Mouse (Mus musculus): ENCODE measurements around the gene Olfr373. TPM values are rescaled to one million over a fixed set of nuclear protein-coding genes. Genes with fewer than 3 reads are reported as not detected.
"Not testable (repeated sequence)": the region's sequence is repeated elsewhere in the genome, so short reads cannot be mapped to it uniquely, and the experiment has no call there.

Gene Olfr373
- polyA plus RNA-seq (2016; fragmentation: Nextera tagmentation; extraction: Ambion mirVana): not detected in 2 replicates

- H3K4me2 ChIP-seq; H3K27me3 ChIP-seq; ATAC-seq (ENCODE audit: low FRiP score); H3K4me1 ChIP-seq; H3K9ac ChIP-seq; H3K36me3 ChIP-seq (replicated peaks); H3K4me3 ChIP-seq (replicated peaks); H3K9me3 ChIP-seq; H3K27ac ChIP-seq: not testable (repeated sequence)
These were observed at the start of gene Olfr373 for GRCm38 (mm10) chr8:72082877-72083276. TSS of gene Olfr373 (plus strand) at chr8:72083177.

DNA sequence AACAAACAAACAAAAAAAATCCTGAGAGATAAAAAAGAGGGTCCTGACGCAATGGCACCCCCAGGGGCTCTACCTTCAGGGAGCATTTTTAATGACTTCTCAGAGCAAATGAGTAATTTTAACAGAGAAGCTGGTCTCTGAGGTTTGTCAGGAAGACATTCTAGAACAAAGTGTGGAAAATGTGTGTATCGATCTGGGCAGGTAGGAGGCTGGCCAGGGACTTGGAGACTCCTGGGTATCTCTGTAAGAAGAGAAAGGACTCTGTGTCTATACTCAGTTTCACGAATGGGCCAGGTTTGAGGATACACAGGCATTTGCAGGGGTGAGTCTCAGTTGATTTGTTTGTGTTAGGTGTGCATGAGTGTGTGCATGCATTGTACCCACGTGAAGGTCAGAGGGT is 42.1 kb upstream of the Olfr373 start, which contains the start of gene Olfr372:
Gene Olfr372 (plus strand): TSS at position 301 of the 400 bp plus-strand sequence.
- H3K27ac ChIP-seq; H3K4me2 ChIP-seq; H3K9ac ChIP-seq; H3K27me3 ChIP-seq; H3K4me1 ChIP-seq; H3K36me3 ChIP-seq (replicated peaks); H3K9me3 ChIP-seq; ATAC-seq (ENCODE audit: low FRiP score); H3K4me3 ChIP-seq (replicated peaks): not testable (repeated sequence)
- 83% methylated on average over 4 of the region's 4 CpGs for WGBS

DNA sequence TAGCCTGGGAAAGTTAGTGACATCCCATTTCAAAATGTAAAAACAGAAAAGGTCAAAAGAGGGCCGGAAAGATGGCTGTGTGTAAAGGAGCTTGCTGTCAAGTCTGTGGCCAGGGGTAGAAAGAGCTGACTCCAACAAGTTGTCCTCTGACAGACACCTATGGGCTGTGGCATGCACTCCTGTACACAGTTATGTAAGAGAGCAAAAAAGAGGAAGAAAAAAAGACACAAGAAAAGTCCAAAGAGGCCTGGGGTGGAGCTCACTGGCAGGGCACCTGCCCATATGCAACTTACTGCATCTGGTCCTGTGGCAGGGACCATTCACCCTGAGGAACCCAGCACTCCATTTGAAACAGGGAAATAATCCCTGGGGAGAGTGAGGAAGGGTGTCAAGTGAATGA is 40.5 kb upstream of the Olfr373 start:
- Histone ChIP-seq H3K4me1 (no peaks in the 10 kb centered on the region), H3K9ac (no peak overlapping the region), H3K36me3 (replicated peaks) (no peaks in the 10 kb centered on the region), H3K9me3 (no peaks in the 10 kb centered on the region), H3K4me3 (replicated peaks) (no peak overlapping the region), H3K27ac (no peak overlapping the region), H3K27me3 (no peaks in the 10 kb centered on the region), H3K4me2 (no peak overlapping the region)
- no peak for ATAC-seq (ENCODE audit: low FRiP score)
- 77% methylated on average over 1 of the region's 1 CpGs for WGBS

GRCm38 (mm10) chr8:72054633-72055032 is 28.3 kb upstream of the Olfr373 start:
- H3K36me3 ChIP-seq (replicated peaks); ATAC-seq (ENCODE audit: low FRiP score); H3K9me3 ChIP-seq; H3K27me3 ChIP-seq; H3K4me3 ChIP-seq (replicated peaks); H3K4me1 ChIP-seq; H3K4me2 ChIP-seq; H3K27ac ChIP-seq; H3K9ac ChIP-seq: not testable (repeated sequence)

DNA sequence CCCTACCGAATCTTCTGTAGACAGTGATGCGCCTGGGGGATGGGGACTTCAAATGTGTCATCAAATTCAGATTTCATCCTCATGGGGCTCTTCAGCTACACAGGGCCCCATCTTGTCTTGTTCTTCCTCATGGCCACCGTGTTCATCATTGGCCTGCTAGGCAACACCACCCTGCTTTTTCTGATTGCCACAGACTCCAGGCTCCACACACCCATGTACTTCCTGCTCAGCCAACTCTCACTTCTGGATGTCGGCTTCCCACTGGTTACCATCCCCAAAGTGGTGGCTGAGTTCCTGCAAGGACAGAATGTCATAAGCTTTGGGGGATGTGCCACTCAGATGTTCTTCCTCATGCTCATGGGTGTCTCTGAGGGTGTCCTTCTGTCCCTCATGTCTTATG is 25.3 kb upstream of the Olfr373 start:
- not testable (repeated sequence) for H3K9me3 ChIP-seq; H3K9ac ChIP-seq; H3K4me3 ChIP-seq (replicated peaks); H3K4me2 ChIP-seq; ATAC-seq (ENCODE audit: low FRiP score); H3K27me3 ChIP-seq; H3K27ac ChIP-seq; H3K36me3 ChIP-seq (replicated peaks); H3K4me1 ChIP-seq
- WGBS: 87% methylated on average over 3 of the region's 4 CpGs

DNA sequence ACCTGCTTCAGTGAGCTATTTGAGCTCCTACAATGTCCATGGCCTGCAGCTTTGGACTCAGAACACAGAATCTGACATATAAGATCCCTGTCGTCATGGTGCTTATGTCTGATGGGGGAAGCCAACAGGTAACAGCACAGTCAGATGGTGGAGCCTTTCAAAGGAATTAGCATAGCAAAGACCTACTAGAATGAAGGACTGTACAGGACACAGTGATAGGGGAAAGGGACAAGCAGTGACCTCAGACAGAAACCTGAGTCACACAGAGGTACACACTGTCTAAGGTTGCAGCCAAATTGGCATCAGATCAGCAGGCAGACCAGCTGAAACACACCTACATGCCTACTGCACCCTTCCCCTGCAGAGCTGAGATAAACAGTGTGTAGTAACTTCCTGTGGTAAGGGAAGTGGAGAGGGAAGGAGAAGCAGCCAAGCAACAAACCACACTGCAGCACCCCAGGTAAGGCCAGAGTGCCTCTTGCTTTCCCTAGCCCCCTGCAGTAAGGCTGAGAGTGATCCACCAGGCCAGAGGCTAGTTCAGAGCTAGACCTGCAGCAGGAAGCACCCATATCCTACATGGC is 16.1 kb upstream of the Olfr373 start:
- not testable (repeated sequence) for H3K27me3 ChIP-seq; H3K36me3 ChIP-seq (replicated peaks); H3K9me3 ChIP-seq; H3K4me2 ChIP-seq; H3K9ac ChIP-seq; H3K27ac ChIP-seq; H3K4me1 ChIP-seq; H3K4me3 ChIP-seq (replicated peaks); ATAC-seq (ENCODE audit: low FRiP score)
- 90% methylated on average over 1 of the region's 1 CpGs for WGBS

DNA sequence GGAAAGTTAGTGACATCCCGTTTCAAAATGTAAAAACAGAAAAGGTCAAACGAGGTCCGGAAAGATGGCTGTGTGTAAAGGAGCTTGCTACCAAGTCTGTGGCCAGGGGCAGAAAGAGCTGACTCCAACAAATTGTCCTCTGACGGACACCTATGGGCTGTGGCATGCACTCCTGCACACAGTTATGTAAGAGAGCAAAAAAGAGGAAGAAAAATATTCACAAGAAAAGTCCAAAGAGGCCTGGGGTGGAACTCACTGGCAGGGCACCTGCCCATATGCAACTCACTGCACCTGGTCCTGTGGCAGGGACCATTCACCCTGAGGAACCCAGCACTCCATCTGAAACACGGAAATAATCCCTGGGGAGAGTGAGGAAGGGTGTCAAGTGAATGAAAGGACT is 1.8 kb downstream of the Olfr373 start:
- 70% methylated on average over 5 of the region's 5 CpGs for WGBS

DNA sequence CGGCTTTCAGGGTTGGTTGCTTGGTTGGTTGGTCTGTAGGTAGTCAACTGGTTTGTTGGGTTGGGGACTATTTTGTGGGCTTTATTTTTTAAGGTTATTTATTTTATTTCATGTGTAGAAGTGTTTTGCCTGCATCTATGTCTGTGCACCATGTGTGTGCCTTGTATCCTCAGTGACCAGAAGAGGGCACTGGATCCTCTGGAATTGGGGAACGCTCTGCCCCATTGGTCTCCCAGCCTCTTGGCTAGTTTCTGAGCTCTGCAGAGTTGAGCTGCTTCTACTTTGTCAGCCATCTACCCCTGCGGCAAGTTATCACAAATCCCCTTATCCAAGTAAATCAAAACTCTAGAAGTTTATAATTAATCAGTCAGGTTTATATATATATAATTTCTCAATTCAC is 4.6 kb downstream of the Olfr373 start:
- H3K27ac ChIP-seq; H3K27me3 ChIP-seq; H3K9ac ChIP-seq; H3K9me3 ChIP-seq; H3K4me1 ChIP-seq; H3K36me3 ChIP-seq (replicated peaks); H3K4me2 ChIP-seq; ATAC-seq (ENCODE audit: low FRiP score); H3K4me3 ChIP-seq (replicated peaks): not testable (repeated sequence)
- WGBS: 81% methylated on average over 3 of the region's 3 CpGs

More for the DNA sequence above, 1.8 kb downstream of the Olfr373 start:
- Histone ChIP-seq H3K4me3 (replicated peaks) (no peak overlapping the region), H3K36me3 (replicated peaks) (no peaks in the 10 kb centered on the region), H3K27ac (no peak overlapping the region), H3K4me1 (no peaks in the 10 kb centered on the region), H3K9me3 (no peaks in the 10 kb centered on the region), H3K4me2 (no peak overlapping the region), H3K9ac (no peak overlapping the region), H3K27me3 (no peaks in the 10 kb centered on the region)
- no peak for ATAC-seq (ENCODE audit: low FRiP score)

- H3K4me2 ChIP-seq; H3K27ac ChIP-seq; ATAC-seq (ENCODE audit: low FRiP score); H3K9me3 ChIP-seq; H3K36me3 ChIP-seq (replicated peaks); H3K4me1 ChIP-seq; H3K27me3 ChIP-seq; H3K4me3 ChIP-seq (replicated peaks); H3K9ac ChIP-seq: not testable (repeated sequence)
These were observed 13.7 kb downstream of the Olfr373 start for GRCm38 (mm10) chr8:72096721-72097120.

- WGBS: 63% methylated on average over 6 of the region's 7 CpGs
- H3K36me3 ChIP-seq (replicated peaks); H3K27me3 ChIP-seq; H3K9me3 ChIP-seq; ATAC-seq (ENCODE audit: low FRiP score); H3K4me2 ChIP-seq; H3K9ac ChIP-seq; H3K27ac ChIP-seq; H3K4me1 ChIP-seq; H3K4me3 ChIP-seq (replicated peaks): not testable (repeated sequence)
These were observed 16.6 kb downstream of the Olfr373 start for GRCm38 (mm10) chr8:72099377-72100103.

- no peaks in the 10 kb centered on the region for H3K4me1 ChIP-seq
- no peaks in the 10 kb centered on the region for H3K36me3 ChIP-seq (replicated peaks)
- H3K27ac ChIP-seq: no peak overlapping the region
- H3K4me2 ChIP-seq: no peak overlapping the region
- no peaks in the 10 kb centered on the region for H3K9me3 ChIP-seq
- no peak overlapping the region for H3K4me3 ChIP-seq (replicated peaks)
- no peaks in the 10 kb centered on the region for H3K27me3 ChIP-seq
- ATAC-seq (ENCODE audit: low FRiP score): no peak
- no peak overlapping the region for H3K9ac ChIP-seq
- 21% methylated on average over 4 of the region's 4 CpGs for WGBS
These were observed 22.2 kb downstream of the Olfr373 start for GRCm38 (mm10) chr8:72105165-72105564.

DNA sequence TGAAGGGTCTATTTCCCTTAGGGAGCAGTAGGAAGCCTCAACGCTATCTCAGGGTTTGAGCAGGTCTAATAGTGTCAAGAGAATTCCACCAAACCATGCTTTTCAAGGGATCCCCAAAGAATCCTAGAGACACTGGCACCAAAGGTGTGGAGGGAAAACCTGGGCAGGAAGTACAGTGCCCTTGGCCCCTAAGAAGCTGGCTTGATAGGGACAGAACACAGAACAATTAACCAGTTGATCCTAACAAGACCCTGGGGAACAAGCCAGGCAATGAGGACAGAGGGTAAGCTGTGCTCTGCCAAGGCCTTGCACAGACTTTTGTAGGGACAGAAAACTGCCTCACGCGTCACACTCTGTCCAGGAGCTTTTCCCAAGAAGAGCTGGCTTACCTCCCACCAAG is 23.8 kb downstream of the Olfr373 start, which contains the start of gene Olfr374:
Gene Olfr374 (plus strand): TSS at position 301 of the 400 bp plus-strand sequence.
- ATAC-seq (ENCODE audit: low FRiP score): no peak
- WGBS: 96% methylated on average over 3 of the region's 3 CpGs

DNA sequence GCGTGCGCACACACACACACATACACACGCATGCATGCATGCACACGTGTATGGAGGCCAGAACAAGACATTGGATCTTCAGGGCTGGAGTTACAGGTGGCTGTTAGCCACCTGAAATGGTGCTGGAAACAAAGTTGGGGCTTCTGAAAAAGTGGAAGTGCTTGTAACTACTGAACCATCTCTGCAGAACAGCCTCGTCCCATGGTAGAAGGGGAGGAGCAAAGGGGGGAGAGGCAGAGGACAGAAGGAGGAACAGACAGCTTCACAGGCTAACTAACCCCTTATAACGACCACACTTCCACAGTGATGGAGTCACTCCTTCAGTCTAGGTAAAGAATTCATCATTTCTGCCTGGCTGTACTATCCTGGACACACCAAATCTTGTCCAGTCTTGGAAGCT is 27.9 kb downstream of the Olfr373 start:
- no peak overlapping the region for H3K4me3 ChIP-seq (replicated peaks)
- H3K4me2 ChIP-seq: no peak overlapping the region
- no peaks in the 10 kb centered on the region for H3K36me3 ChIP-seq (replicated peaks)
- 79% methylated on average over 6 of the region's 6 CpGs for WGBS
- H3K27ac ChIP-seq: no peak overlapping the region
- no peak for ATAC-seq (ENCODE audit: low FRiP score)
- no peak overlapping the region for H3K9ac ChIP-seq
- no peaks in the 10 kb centered on the region for H3K9me3 ChIP-seq
- no peaks in the 10 kb centered on the region for H3K4me1 ChIP-seq
- no peaks in the 10 kb centered on the region for H3K27me3 ChIP-seq

More for the DNA sequence above, 23.8 kb downstream of the Olfr373 start, which contains the start of gene Olfr374:
- H3K27ac ChIP-seq: no peak within 1 kb of the TSS
- H3K4me2 ChIP-seq: no peak within 1 kb of the TSS
- no peaks in the 10 kb centered on the region for H3K4me1 ChIP-seq
- no peaks in the 10 kb centered on the region for H3K36me3 ChIP-seq (replicated peaks)
- H3K4me3 ChIP-seq (replicated peaks): no peak within 1 kb of the TSS
- no peaks in the 10 kb centered on the region for H3K27me3 ChIP-seq
- no peak within 1 kb of the TSS for H3K9ac ChIP-seq
- no peaks in the 10 kb centered on the region for H3K9me3 ChIP-seq
